Mouse (Mus musculus) gastrocnemius, postnatal 36 days (tissue): ENCODE measurements around the gene Cd1d1. TPM values are rescaled to one million over a fixed set of nuclear protein-coding genes. Genes with fewer than 3 reads are reported as not detected.
"Not testable (repeated sequence)": the region's sequence is repeated elsewhere in the genome, so short reads cannot be mapped to it uniquely, and the experiment has no call there.

Experiments
- DNase-seq, 2 experiments: peaks; one replicate each; pipeline ENCODE4 v3.0.0; 2022
- intact Hi-C: fragments of 180-260 bp; cut with DNase I; formaldehyde crosslinking; loops from one replicate; pipeline ENCODE4 v1.15.1; 2025
- long read RNA-seq, 2 experiments: library from polyadenylated mRNA; stranded (forward); transcript quantifications; one replicate each; pipeline ENCODE4 v2.0.0; 2021
- total RNA-seq, 2 experiments: library from RNA; stranded (reverse); gene quantifications; 2 replicates each; pipeline ENCODE4 v1.2.3; 2021

Cd1d1 gene
- 1 to 10 TPM; 4.6 to 8.4 TPM for total RNA-seq
- long read RNA-seq, experiment 1, partial matches to known transcripts, result 1 of 5 reads
- long read RNA-seq, experiment 1, other reads (novel, unspliced or antisense), result 0 of 5 reads
- long read RNA-seq, experiment 2, partial matches to known transcripts, result 0 of 2 reads
- long read RNA-seq, experiment 2, other reads (novel, unspliced or antisense), result 2 of 2 reads

- DNase-seq, result no peak
- intact Hi-C loops, result no loop called here
These were observed at the start of gene Cd1d1 for GRCm38 (mm10) chr3:86999415-86999740. Cd1d1 (minus strand) TSS chr3:86999441.

DNA sequence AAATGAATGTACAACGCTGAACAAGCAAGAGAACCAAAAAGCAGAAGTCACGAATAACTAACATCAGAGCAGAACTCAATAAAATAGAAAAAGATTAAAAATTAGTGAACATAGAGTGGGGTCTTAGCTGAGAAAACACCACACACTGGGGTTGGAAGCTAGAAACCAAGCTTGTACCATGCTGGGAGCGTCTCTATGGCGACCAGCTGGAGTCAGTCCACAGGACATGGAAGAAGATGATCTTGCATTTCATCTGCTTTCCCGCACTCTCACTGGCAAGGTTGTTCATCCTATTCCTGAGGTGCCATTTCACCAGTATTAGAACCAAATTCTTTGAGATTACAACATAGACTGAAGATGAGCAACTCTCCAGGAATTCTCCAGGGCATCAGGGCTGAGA is 48.6 kb upstream of the Cd1d1 start:
- intact Hi-C loops, result no loop called here
- no peak for DNase-seq

GRCm38 (mm10) chr3:87041733-87042132 is 42.5 kb upstream of the Cd1d1 start:
- intact Hi-C loops, result no loop called here

GRCm38 (mm10) chr3:87038500-87038899 is 39.3 kb upstream of the Cd1d1 start:
- DNase-seq, result no peak
- intact Hi-C loops, result loop anchor here (10.0 kb wide), 1 partner anchor 456 kb away; no protein-coding TSS in a partner anchor

More at GRCm38 (mm10) chr3:87041733-87042132, 42.5 kb upstream of the Cd1d1 start:
- no peak for DNase-seq

- DNase-seq, result no peak
- intact Hi-C loops, result loop anchor here (2.0 to 10.0 kb wide), 2 partner anchors 141 to 461 kb away; partner anchors contain the start of gene Kirrel
These were observed 34.8 kb upstream of the Cd1d1 start for GRCm38 (mm10) chr3:87034061-87034460.

GRCm38 (mm10) chr3:87033357-87033756 is 34.1 kb upstream of the Cd1d1 start:
- DNase-seq, result peak; percentile 65 to 74
- intact Hi-C loops, result loop anchor here (10.0 kb wide), 1 partner anchor 461 kb away; no protein-coding TSS in a partner anchor

DNA sequence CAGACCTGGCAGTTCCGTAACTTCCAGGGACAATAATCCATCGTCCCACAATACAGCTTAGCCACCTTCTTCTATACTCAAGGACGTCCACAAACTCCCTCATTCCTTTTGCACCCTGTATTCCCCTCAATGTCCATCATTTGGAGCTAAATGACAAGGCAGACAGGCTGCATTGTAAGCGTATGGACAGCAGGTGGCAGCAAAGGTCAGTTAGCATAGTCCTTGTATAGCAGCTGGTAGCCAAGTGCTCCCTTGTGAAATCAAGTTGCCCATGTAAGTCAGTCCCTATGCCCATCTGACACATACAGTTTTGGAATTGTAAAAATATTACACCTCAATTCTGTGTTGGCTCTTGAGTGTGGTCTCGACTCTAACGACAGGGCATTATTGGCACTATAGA is 31.6 kb upstream of the Cd1d1 start:
- peak; percentile 37 to 43 for DNase-seq
- intact Hi-C loops, result loop anchor here (10.0 kb wide), 1 partner anchor 464 kb away; no protein-coding TSS in a partner anchor

GRCm38 (mm10) chr3:87017707-87018106 is 18.5 kb upstream of the Cd1d1 start:
- DNase-seq, result no peak
- intact Hi-C loops, result no loop called here

DNA sequence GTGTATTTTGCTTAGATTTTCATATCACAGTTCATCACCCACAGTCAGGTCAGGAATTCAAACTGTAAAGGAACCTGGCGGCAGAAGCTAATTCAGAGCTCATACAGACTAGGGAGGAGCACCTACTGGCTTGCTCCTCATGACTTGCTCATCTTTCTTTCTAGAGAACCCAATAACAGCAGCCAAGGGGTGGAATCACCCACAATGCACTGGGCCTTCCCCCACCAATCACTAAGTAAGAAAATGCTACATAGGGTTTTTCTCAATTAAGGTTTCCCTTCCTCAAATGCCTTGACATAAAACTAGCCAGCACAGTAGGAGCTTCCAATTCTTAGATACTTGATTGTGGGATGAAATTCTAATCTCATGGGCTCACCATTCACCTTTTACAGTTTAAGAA is 17.8 kb upstream of the Cd1d1 start:
- intact Hi-C loops, result no loop called here
- no peak for DNase-seq

GRCm38 (mm10) chr3:87015931-87016330 is 16.7 kb upstream of the Cd1d1 start:
- intact Hi-C loops, result no loop called here
- DNase-seq, result no peak

DNA sequence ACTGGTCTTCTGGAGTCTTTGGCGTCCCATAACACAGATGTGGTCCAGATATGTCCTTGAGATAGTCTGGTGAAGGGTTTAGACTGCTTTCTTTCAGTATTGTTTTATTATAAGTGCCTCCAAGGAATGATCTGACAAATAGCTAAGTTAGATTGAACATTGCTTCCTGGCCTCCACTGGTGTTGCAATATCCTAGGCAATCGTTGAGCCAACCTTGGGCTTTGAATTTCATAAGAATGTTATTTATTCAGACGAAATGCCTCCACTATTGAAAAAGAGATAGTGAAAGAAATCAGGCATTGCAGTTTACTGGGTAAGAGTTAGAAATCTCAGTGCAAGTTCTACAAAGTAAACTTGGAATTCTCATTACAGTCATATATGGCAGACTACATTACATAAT is 13.2 kb upstream of the Cd1d1 start:
- intact Hi-C loops, result not testable (repeated sequence)

DNA sequence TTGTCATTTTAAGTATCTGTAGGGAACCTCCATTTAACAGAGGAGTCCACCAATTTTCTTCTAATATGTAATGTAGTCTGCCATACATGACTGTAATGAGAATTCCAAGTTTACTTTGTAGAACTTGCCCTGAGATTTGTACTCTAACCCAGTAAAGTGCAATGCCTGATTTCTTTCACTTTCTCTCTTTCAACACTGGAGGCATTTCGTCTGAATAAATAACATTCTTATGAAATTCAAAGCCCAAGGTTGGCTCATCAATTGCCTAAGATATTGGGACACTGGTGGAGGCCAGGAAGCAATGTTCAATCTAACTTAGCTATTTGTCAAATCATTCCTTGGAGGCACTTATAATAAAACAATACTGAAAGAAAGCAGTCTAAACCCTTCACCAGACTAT is 9.0 kb upstream of the Cd1d1 start:
- DNase-seq, intact Hi-C loops: not testable (repeated sequence)

More for the DNA sequence above, 13.2 kb upstream of the Cd1d1 start:
- not testable (repeated sequence) for DNase-seq

- DNase-seq, result no peak
- intact Hi-C loops, result no loop called here
These were observed 1.4 kb upstream of the Cd1d1 start for GRCm38 (mm10) chr3:87000676-87001075.

DNA sequence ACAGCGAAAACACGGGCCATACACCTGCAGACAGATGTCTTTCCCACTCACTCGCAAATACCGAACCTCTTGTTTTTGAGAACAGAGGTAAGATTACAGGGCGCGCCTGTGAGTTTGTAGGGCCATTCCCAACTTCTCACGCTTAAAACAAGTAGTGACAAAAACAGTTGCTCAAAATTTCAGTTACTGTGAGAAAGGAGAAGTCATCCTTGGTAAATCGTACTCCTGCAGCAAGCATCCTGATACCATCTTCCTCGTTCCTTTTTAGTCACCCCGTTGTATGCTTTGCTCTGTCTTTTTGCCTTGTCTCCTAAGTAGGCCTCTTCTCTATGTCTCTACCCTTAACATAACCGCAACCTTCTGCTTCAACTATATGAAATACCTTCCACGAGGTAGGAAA is 810 bp upstream of the Cd1d1 start:
- intact Hi-C loops, result no loop called here

DNA sequence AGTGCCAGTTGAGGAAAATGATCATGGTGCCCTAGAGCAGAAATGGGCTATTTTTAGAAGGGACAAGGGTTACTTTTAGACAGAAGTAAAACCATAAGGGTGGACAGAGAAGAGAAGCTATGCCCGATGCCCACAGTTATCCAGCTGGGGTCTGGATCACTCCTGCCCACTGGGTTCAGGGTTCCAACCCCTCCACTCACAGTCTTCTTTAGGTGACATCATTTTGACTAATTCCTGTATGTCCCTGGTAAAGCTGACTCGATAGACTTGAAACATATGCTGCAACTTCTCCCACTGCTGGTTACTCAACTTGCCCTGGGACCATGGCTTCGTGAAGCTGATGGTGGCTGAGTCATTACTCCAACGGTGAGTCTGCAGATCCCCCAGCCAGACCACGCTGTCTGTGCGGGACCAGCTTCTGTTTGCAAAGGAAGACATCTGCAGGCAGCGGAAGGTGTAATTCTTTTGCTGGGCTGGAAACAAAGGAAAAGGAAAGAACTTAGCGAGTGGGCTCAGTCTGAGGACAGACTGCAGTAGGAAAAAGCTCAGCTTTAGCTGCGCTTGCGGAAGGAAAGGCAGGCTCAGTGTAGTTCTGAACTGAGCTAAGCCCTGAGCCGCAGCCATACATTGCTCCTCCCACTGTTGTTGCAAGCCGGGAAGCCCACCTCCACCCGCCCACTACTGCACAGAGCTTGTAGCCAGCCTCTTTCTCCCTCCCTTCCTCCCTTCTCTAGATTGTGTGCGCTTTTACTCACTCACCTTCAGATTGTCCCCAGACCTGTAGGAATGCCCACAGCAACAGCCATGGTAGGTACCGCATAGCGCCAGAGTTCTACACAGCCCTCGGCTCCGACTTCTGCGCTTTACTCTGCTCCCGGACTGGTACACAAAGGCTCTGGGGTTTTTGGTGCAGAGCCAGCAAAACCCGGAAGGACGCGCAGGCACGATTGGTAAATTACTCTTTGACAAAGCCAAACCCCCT is 517 bp downstream of the Cd1d1 start:
- intact Hi-C loops, result not testable (repeated sequence)
- peak; percentile 50 to 59 for DNase-seq

More for the DNA sequence above, 810 bp upstream of the Cd1d1 start:
- DNase-seq, result no peak

GRCm38 (mm10) chr3:86996111-86996510 is 3.1 kb downstream of the Cd1d1 start:
- intact Hi-C loops, result no loop called here
- no peak for DNase-seq

GRCm38 (mm10) chr3:86995381-86995780 is 3.9 kb downstream of the Cd1d1 start:
- DNase-seq, result no peak
- intact Hi-C loops, result no loop called here

DNA sequence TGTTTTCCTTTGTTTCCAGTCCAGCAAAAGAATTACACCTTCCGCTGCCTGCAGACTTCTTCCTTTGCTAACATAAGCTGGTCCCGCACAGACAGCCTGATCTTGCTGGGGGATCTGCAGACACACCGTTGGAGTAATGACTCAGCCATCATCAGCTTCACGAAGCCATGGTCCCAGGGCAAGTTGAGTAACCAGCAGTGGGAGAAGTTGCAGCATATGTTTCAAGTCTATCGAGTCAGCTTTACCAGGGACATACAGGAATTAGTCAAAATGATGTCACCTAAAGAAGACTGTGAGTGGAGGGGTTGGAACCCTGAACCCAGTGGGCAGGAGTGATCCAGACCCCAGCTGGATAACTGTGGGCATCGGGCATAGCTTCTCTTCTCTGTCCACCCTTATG is 12.3 kb downstream of the Cd1d1 start:
- intact Hi-C loops, DNase-seq: not testable (repeated sequence)

GRCm38 (mm10) chr3:86986490-86986889 is 12.8 kb downstream of the Cd1d1 start:
- DNase-seq, result no peak
- intact Hi-C loops, result no loop called here

DNA sequence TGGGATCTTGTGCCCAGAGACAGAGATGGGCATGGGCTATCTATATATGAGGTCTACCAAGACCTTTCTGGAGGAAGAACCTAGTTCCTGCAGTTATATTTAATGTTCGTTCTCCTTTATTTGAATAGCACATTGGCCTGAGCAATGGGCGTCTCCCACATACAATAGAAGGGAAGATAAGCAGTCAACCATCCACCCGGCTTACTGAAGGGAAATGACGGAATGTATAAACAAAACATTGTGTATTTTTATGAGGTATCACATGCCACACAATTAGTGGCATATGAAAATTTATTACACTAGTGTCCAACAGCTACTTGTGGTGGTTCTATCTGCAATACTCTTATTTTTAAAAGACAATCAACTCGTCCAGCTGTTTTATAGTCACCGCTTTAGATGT is 15.9 kb downstream of the Cd1d1 start:
- intact Hi-C loops, result no loop called here
- DNase-seq, result no peak

DNA sequence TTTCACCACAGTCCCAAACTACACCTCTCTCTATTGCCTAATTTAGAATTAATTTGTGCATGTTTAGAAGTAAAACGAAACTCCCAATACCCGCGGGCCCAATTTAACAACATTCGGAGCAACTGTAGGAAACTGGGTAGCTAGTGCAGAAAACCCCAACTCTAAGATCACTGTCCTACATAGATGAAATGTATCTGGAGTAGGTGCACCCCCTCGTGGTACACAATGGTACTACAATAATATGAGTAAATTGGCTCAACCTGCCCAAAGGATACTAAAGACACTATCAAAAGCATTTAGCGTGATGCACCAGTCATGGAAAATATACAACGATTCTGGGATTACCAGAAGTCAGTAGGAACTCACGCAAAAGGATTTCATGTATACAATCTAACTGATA is 22.7 kb downstream of the Cd1d1 start:
- intact Hi-C loops, result no loop called here
- DNase-seq, result peak in 1 of 2 experiments; percentile 13
